Mouse (Mus musculus): ENCODE measurements around the gene Slc22a4. TPM values are rescaled to one million over a fixed set of nuclear protein-coding genes. Genes with fewer than 3 reads are reported as not detected.

Slc22a4 gene
- polyA plus RNA-seq, 1 experiment = not detected

GRCm38 (mm10) chr11:54065106-54065914 is 37.4 kb upstream of the Slc22a4 start:
- no peak overlapping the region for H3K9ac ChIP-seq (ENCODE audit: low read depth, poor library complexity, severe bottlenecking)
- H3K36me3 ChIP-seq (ENCODE audit: control insufficient read depth, insufficient read depth, low read length, poor library complexity, severe bottlenecking) = no peaks in the 10 kb centered on the region
- no peaks in the 10 kb centered on the region for H3K27me3 ChIP-seq (ENCODE audit: control insufficient read depth, insufficient read depth, low read length, poor library complexity, severe bottlenecking)
- no peak overlapping the region for H3K27ac ChIP-seq (ENCODE audit: insufficient read depth, low read length)
- H3K4me3 ChIP-seq (ENCODE audit: low read depth, low read length) = no peak overlapping the region
- TF ChIP-seq CTCF (IDR thresholded peaks at IDR 0.05; ENCODE audit: low read depth, low read length) (no peak), EP300 (IDR thresholded peaks at IDR 0.05; ENCODE audit: insufficient read depth, low read depth, low read length) (no peak), POLR2A (IDR thresholded peaks at IDR 0.05; ENCODE audit: insufficient read depth, low read length) (no peak)
- H3K4me1 ChIP-seq (ENCODE audit: control insufficient read depth, insufficient read depth, low read length) = no peaks in the 10 kb centered on the region
- H3K9me3 ChIP-seq (replicated peaks; ENCODE audit: control insufficient read depth, insufficient read depth, low read length, poor library complexity, severe bottlenecking) = no peaks in the 10 kb centered on the region

- TF ChIP-seq POLR2A (IDR thresholded peaks at IDR 0.05; ENCODE audit: insufficient read depth, low read length) (no peak), CTCF (IDR thresholded peaks at IDR 0.05; ENCODE audit: low read depth, low read length) (no peak), EP300 (IDR thresholded peaks at IDR 0.05; ENCODE audit: insufficient read depth, low read depth, low read length) (no peak)
- H3K4me3 ChIP-seq (ENCODE audit: low read depth, low read length) = no peak overlapping the region
- H3K4me1 ChIP-seq (ENCODE audit: control insufficient read depth, insufficient read depth, low read length) = no peaks in the 10 kb centered on the region
- no peaks in the 10 kb centered on the region for H3K9me3 ChIP-seq (replicated peaks; ENCODE audit: control insufficient read depth, insufficient read depth, low read length, poor library complexity, severe bottlenecking)
- no peaks in the 10 kb centered on the region for H3K27me3 ChIP-seq (ENCODE audit: control insufficient read depth, insufficient read depth, low read length, poor library complexity, severe bottlenecking)
- H3K27ac ChIP-seq (ENCODE audit: insufficient read depth, low read length) = no peak overlapping the region
- H3K36me3 ChIP-seq (ENCODE audit: control insufficient read depth, insufficient read depth, low read length, poor library complexity, severe bottlenecking) = no peaks in the 10 kb centered on the region
- H3K9ac ChIP-seq (ENCODE audit: low read depth, poor library complexity, severe bottlenecking) = no peak overlapping the region
Measured at GRCm38 (mm10) chr11:54064412-54064978, 36.6 kb upstream of the Slc22a4 start.

GRCm38 (mm10) chr11:54063472-54063775 is 35.5 kb upstream of the Slc22a4 start:
- H3K9ac ChIP-seq (ENCODE audit: low read depth, poor library complexity, severe bottlenecking) = no peak overlapping the region
- H3K9me3 ChIP-seq (replicated peaks; ENCODE audit: control insufficient read depth, insufficient read depth, low read length, poor library complexity, severe bottlenecking) = no peaks in the 10 kb centered on the region
- TF ChIP-seq EP300 (IDR thresholded peaks at IDR 0.05; ENCODE audit: insufficient read depth, low read depth, low read length) = no peak
- H3K27ac ChIP-seq (ENCODE audit: insufficient read depth, low read length) = no peak overlapping the region
- no peaks in the 10 kb centered on the region for H3K36me3 ChIP-seq (ENCODE audit: control insufficient read depth, insufficient read depth, low read length, poor library complexity, severe bottlenecking)
- H3K4me3 ChIP-seq (ENCODE audit: low read depth, low read length) = no peak overlapping the region
- H3K27me3 ChIP-seq (ENCODE audit: control insufficient read depth, insufficient read depth, low read length, poor library complexity, severe bottlenecking) = no peaks in the 10 kb centered on the region
- no peaks in the 10 kb centered on the region for H3K4me1 ChIP-seq (ENCODE audit: control insufficient read depth, insufficient read depth, low read length)

GRCm38 (mm10) chr11:54062753-54063471 is 35.0 kb upstream of the Slc22a4 start:
- H3K4me3 ChIP-seq (ENCODE audit: low read depth, low read length) = no peak overlapping the region
- H3K4me1 ChIP-seq (ENCODE audit: control insufficient read depth, insufficient read depth, low read length) = no peaks in the 10 kb centered on the region
- no peaks in the 10 kb centered on the region for H3K36me3 ChIP-seq (ENCODE audit: control insufficient read depth, insufficient read depth, low read length, poor library complexity, severe bottlenecking)
- no peaks in the 10 kb centered on the region for H3K27me3 ChIP-seq (ENCODE audit: control insufficient read depth, insufficient read depth, low read length, poor library complexity, severe bottlenecking)
- TF ChIP-seq CTCF (IDR thresholded peaks at IDR 0.05; ENCODE audit: low read depth, low read length) (no peak), EP300 (IDR thresholded peaks at IDR 0.05; ENCODE audit: insufficient read depth, low read depth, low read length) (no peak), POLR2A (IDR thresholded peaks at IDR 0.05; ENCODE audit: insufficient read depth, low read length) (no peak)
- H3K9me3 ChIP-seq (replicated peaks; ENCODE audit: control insufficient read depth, insufficient read depth, low read length, poor library complexity, severe bottlenecking) = no peaks in the 10 kb centered on the region
- H3K9ac ChIP-seq (ENCODE audit: low read depth, poor library complexity, severe bottlenecking) = no peak overlapping the region
- no peak overlapping the region for H3K27ac ChIP-seq (ENCODE audit: insufficient read depth, low read length)

GRCm38 (mm10) chr11:54062086-54062752 is 34.3 kb upstream of the Slc22a4 start:
- H3K9ac ChIP-seq (ENCODE audit: low read depth, poor library complexity, severe bottlenecking) = no peak overlapping the region
- H3K27me3 ChIP-seq (ENCODE audit: control insufficient read depth, insufficient read depth, low read length, poor library complexity, severe bottlenecking) = no peaks in the 10 kb centered on the region
- no peaks in the 10 kb centered on the region for H3K36me3 ChIP-seq (ENCODE audit: control insufficient read depth, insufficient read depth, low read length, poor library complexity, severe bottlenecking)
- H3K27ac ChIP-seq (ENCODE audit: insufficient read depth, low read length) = no peak overlapping the region
- TF ChIP-seq CTCF (IDR thresholded peaks at IDR 0.05; ENCODE audit: low read depth, low read length) = no peak
- no peak for TF ChIP-seq POLR2A (IDR thresholded peaks at IDR 0.05; ENCODE audit: insufficient read depth, low read length)
- TF ChIP-seq EP300 (IDR thresholded peaks at IDR 0.05; ENCODE audit: insufficient read depth, low read depth, low read length) = no peak
- no peaks in the 10 kb centered on the region for H3K9me3 ChIP-seq (replicated peaks; ENCODE audit: control insufficient read depth, insufficient read depth, low read length, poor library complexity, severe bottlenecking)
- H3K4me1 ChIP-seq (ENCODE audit: control insufficient read depth, insufficient read depth, low read length) = no peaks in the 10 kb centered on the region
- H3K4me3 ChIP-seq (ENCODE audit: low read depth, low read length) = no peak overlapping the region

Measured in ES-Bruce4 (cell line).